Mouse (Mus musculus): ENCODE results near the gene Gabbr1. TPM values are rescaled to one million over a fixed set of nuclear protein-coding genes. Genes with fewer than 3 reads are reported as not detected.

Gabbr1 gene
- polyA plus RNA-seq (2015; fragmentation: Nextera tagmentation; extraction: Ambion mirVana): 77.9 and 90.1 TPM in 2 replicates

- ATAC-seq (ENCODE audit: low FRiP score): peak; percentile 85
Measured at GRCm38 (mm10) chr17:37045611-37046311, at the start of gene Gabbr1. Gabbr1 (plus strand) TSS chr17:37045966.

GRCm38 (mm10) chr17:36997033-36997735 is 48.6 kb upstream of the Gabbr1 start:
- ATAC-seq (ENCODE audit: low FRiP score): no peak
- no peaks in the 10 kb centered on the region for H3K9me3 ChIP-seq (replicated peaks)
- WGBS: 35% methylated on average over 7 of the region's 7 CpGs
- H3K4me2 ChIP-seq: no peak overlapping the region
- no peaks in the 10 kb centered on the region for H3K4me1 ChIP-seq
- no peak overlapping the region for H3K4me3 ChIP-seq (replicated peaks)
- no peak overlapping the region for H3K9ac ChIP-seq (replicated peaks)
- no peak overlapping the region for H3K27ac ChIP-seq (replicated peaks)
- no peaks in the 10 kb centered on the region for H3K27me3 ChIP-seq (replicated peaks)
- H3K36me3 ChIP-seq: no peaks in the 10 kb centered on the region

More at GRCm38 (mm10) chr17:37045611-37046311, at the start of gene Gabbr1:
- Histone ChIP-seq H3K36me3 (no peaks in the 10 kb centered on the region), H3K4me3 (replicated peaks) (peak within 1 kb of the TSS; percentile 90), H3K9me3 (replicated peaks) (no peaks in the 10 kb centered on the region), H3K27ac (replicated peaks) (peak within 1 kb of the TSS; percentile 97), H3K4me1 (peaks cover 39% of the 10 kb centered on the region), H3K4me2 (peak within 1 kb of the TSS; percentile 84), H3K9ac (replicated peaks) (peak within 1 kb of the TSS; percentile 98), H3K27me3 (replicated peaks) (no peaks in the 10 kb centered on the region)
- under 1% methylated on average over 37 of the region's 55 CpGs for WGBS

- Histone ChIP-seq H3K4me3 (replicated peaks) (no peak overlapping the region), H3K4me2 (no peak overlapping the region), H3K9ac (replicated peaks) (no peak overlapping the region), H3K9me3 (replicated peaks) (no peaks in the 10 kb centered on the region), H3K36me3 (no peaks in the 10 kb centered on the region), H3K27me3 (replicated peaks) (no peaks in the 10 kb centered on the region), H3K4me1 (no peaks in the 10 kb centered on the region), H3K27ac (replicated peaks) (no peak overlapping the region)
- no peak for ATAC-seq (ENCODE audit: low FRiP score)
- 81% methylated on average over 2 of the region's 2 CpGs for WGBS
Measured at GRCm38 (mm10) chr17:36998477-36998876, 47.3 kb upstream of the Gabbr1 start.

GRCm38 (mm10) chr17:37000863-37001262 is 44.9 kb upstream of the Gabbr1 start, which contains the start of gene Zfp57:
Zfp57 (plus strand) TSS chr17:37001163.
- Histone ChIP-seq H3K27me3 (replicated peaks) (no peaks in the 10 kb centered on the region), H3K4me2 (peak within 1 kb of the TSS; percentile 70), H3K36me3 (peaks cover 14% of the 10 kb centered on the region), H3K27ac (replicated peaks) (peak within 1 kb of the TSS; percentile 96; the same call in 1 of the 2 replicates), H3K4me3 (replicated peaks) (peak within 1 kb of the TSS; percentile 89), H3K4me1 (peaks cover 18% of the 10 kb centered on the region), H3K9ac (replicated peaks) (no peak within 1 kb of the TSS), H3K9me3 (replicated peaks) (no peaks in the 10 kb centered on the region)
- 94% methylated on average over 7 of the region's 7 CpGs for WGBS
- ATAC-seq (ENCODE audit: low FRiP score): no peak

- ATAC-seq (ENCODE audit: low FRiP score): peak; percentile 92
- Histone ChIP-seq H3K36me3 (peaks cover 30% of the 10 kb centered on the region), H3K9ac (replicated peaks) (peak overlapping the region; percentile 96), H3K4me3 (replicated peaks) (peak overlapping the region; percentile 89), H3K27ac (replicated peaks) (peak overlapping the region; percentile 96), H3K27me3 (replicated peaks) (no peaks in the 10 kb centered on the region), H3K4me1 (peaks cover 25% of the 10 kb centered on the region), H3K4me2 (peak overlapping the region; percentile 70), H3K9me3 (replicated peaks) (no peaks in the 10 kb centered on the region)
- under 1% methylated on average over 48 of the region's 49 CpGs for WGBS
Measured at GRCm38 (mm10) chr17:37002364-37003330, 43.1 kb upstream of the Gabbr1 start.

GRCm38 (mm10) chr17:37003366-37003765 is 42.4 kb upstream of the Gabbr1 start:
- ATAC-seq (ENCODE audit: low FRiP score): peak; percentile 13; the same call in 1 of the 2 replicates
- no peaks in the 10 kb centered on the region for H3K27me3 ChIP-seq (replicated peaks)
- WGBS: 21% methylated on average over 4 of the region's 4 CpGs
- H3K4me1 ChIP-seq: peaks cover 25% of the 10 kb centered on the region
- H3K36me3 ChIP-seq: peaks cover 37% of the 10 kb centered on the region
- peak overlapping the region; percentile 96 for H3K27ac ChIP-seq (replicated peaks)
- H3K4me3 ChIP-seq (replicated peaks): peak overlapping the region; percentile 89
- no peaks in the 10 kb centered on the region for H3K9me3 ChIP-seq (replicated peaks)
- H3K9ac ChIP-seq (replicated peaks): peak overlapping the region; percentile 96
- H3K4me2 ChIP-seq: peak overlapping the region; percentile 70

GRCm38 (mm10) chr17:37008161-37008560 is 37.6 kb upstream of the Gabbr1 start:
- peaks cover 72% of the 10 kb centered on the region for H3K36me3 ChIP-seq
- no peak overlapping the region for H3K4me3 ChIP-seq (replicated peaks)
- no peak overlapping the region for H3K9ac ChIP-seq (replicated peaks)
- ATAC-seq (ENCODE audit: low FRiP score): no peak
- H3K4me2 ChIP-seq: no peak overlapping the region
- H3K9me3 ChIP-seq (replicated peaks): no peaks in the 10 kb centered on the region
- no peak overlapping the region for H3K27ac ChIP-seq (replicated peaks)
- H3K27me3 ChIP-seq (replicated peaks): no peaks in the 10 kb centered on the region
- H3K4me1 ChIP-seq: peaks cover 35% of the 10 kb centered on the region
- 91% methylated on average over 6 of the region's 6 CpGs for WGBS

GRCm38 (mm10) chr17:37009460-37010042 is 36.2 kb upstream of the Gabbr1 start:
- WGBS: 95% methylated on average over 17 of the region's 17 CpGs
- H3K36me3 ChIP-seq: peaks cover 71% of the 10 kb centered on the region

GRCm38 (mm10) chr17:37011719-37012118 is 34.0 kb upstream of the Gabbr1 start:
- no peak overlapping the region for H3K4me3 ChIP-seq (replicated peaks)
- H3K27me3 ChIP-seq (replicated peaks): no peaks in the 10 kb centered on the region
- no peak overlapping the region for H3K4me2 ChIP-seq
- WGBS: 70% methylated on average over 3 of the region's 3 CpGs
- peaks cover 54% of the 10 kb centered on the region for H3K36me3 ChIP-seq
- H3K9ac ChIP-seq (replicated peaks): no peak overlapping the region
- ATAC-seq (ENCODE audit: low FRiP score): no peak
- H3K9me3 ChIP-seq (replicated peaks): no peaks in the 10 kb centered on the region
- no peak overlapping the region for H3K27ac ChIP-seq (replicated peaks)
- peaks cover 17% of the 10 kb centered on the region; the same call in 1 of the 2 replicates for H3K4me1 ChIP-seq

More at GRCm38 (mm10) chr17:37009460-37010042, 36.2 kb upstream of the Gabbr1 start:
- no peaks in the 10 kb centered on the region for H3K9me3 ChIP-seq (replicated peaks)
- no peak overlapping the region for H3K27ac ChIP-seq (replicated peaks)
- H3K4me1 ChIP-seq: peaks cover 25% of the 10 kb centered on the region
- no peak overlapping the region for H3K4me3 ChIP-seq (replicated peaks)
- no peak overlapping the region for H3K9ac ChIP-seq (replicated peaks)
- H3K27me3 ChIP-seq (replicated peaks): no peaks in the 10 kb centered on the region
- H3K4me2 ChIP-seq: no peak overlapping the region
- no peak for ATAC-seq (ENCODE audit: low FRiP score)

- Histone ChIP-seq H3K9me3 (replicated peaks) (no peaks in the 10 kb centered on the region), H3K27ac (replicated peaks) (no peak overlapping the region), H3K4me1 (peaks cover 13% of the 10 kb centered on the region; the same call in 1 of the 2 replicates), H3K9ac (replicated peaks) (no peak overlapping the region), H3K27me3 (replicated peaks) (no peaks in the 10 kb centered on the region), H3K36me3 (peaks cover 50% of the 10 kb centered on the region), H3K4me3 (replicated peaks) (no peak overlapping the region), H3K4me2 (no peak overlapping the region)
- ATAC-seq (ENCODE audit: low FRiP score): peak; percentile 30; the same call in 1 of the 2 replicates
- 72% methylated on average over 5 of the region's 5 CpGs for WGBS
Measured at GRCm38 (mm10) chr17:37012141-37012540, 33.6 kb upstream of the Gabbr1 start.

GRCm38 (mm10) chr17:37016333-37016732 is 29.4 kb upstream of the Gabbr1 start:
- H3K27me3 ChIP-seq (replicated peaks): no peaks in the 10 kb centered on the region
- H3K36me3 ChIP-seq: peaks cover 8% of the 10 kb centered on the region; the same call in 1 of the 2 replicates
- H3K4me2 ChIP-seq: no peak overlapping the region
- H3K4me3 ChIP-seq (replicated peaks): no peak overlapping the region
- ATAC-seq (ENCODE audit: low FRiP score): no peak
- H3K9ac ChIP-seq (replicated peaks): no peak overlapping the region
- H3K27ac ChIP-seq (replicated peaks): no peak overlapping the region
- peaks cover 4% of the 10 kb centered on the region; the same call in 1 of the 2 replicates for H3K4me1 ChIP-seq
- no peaks in the 10 kb centered on the region for H3K9me3 ChIP-seq (replicated peaks)
